Mouse (Mus musculus): ENCODE measurements around the gene Hist1h1c.

The Hist1h1c gene

DNA sequence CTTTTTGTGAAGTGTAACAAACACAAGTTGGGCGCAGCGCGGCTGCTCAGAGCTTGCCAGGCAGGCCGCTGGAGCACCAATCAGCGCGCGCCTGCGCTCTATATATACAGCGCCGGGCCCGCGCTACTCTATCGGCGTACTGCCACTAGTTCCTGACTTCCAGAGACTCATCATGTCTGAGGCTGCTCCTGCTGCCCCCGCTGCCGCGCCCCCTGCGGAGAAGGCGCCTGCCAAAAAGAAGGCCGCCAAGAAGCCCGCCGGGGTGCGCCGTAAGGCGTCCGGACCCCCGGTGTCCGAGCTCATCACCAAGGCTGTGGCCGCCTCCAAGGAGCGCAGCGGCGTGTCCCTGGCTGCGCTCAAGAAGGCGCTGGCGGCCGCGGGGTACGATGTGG, at the start of gene Hist1h1c:
Gene Hist1h1c (plus strand): TSS at position 132 of the 392 bp plus-strand sequence.
- in situ Hi-C loops (cut with MboI; ENCODE audit: unreplicated experiment in 2 of 2): loop anchor here (5.0 to 10.0 kb wide), 4 partner anchors 36 to 116 kb away; partner anchors contain the start of genes Hist1h1e (in 2 of the 2), Hist1h2be (in 2 of the 2), Hist1h2ac (in 1 of the 2) and Hist1h2bc (in 1 of the 2)

DNA sequence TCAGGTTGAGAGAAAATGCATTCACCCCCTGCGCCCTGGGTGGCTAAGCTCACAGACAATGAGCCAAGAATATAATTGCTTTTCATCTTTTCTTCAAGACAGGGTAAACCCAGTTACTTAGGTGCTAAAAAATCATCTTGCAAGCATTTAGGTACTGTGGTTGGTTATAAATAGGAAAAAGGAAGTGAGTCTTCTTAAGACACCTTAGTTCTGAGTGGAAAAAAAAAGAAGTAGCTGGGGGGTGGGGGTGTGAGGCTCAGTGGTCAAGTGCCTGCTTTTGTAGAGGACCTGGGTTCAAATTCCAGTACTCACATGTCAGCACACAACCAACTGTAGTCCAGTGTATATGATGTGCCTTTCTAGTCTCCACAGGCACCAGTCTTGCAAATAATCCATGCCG, 49.7 kb upstream of the Hist1h1c start:
- in situ Hi-C loops (cut with MboI; ENCODE audit: unreplicated experiment in 2 of 2): loop anchor here (5.0 to 10.0 kb wide), 3 partner anchors 46 to 1864 kb away; partner anchors contain the start of genes Hist1h1c (in 1 of the 2), Hist1h2ag (in 1 of the 2), Hist1h2bj (in 1 of the 2) and Hist1h4i (in 1 of the 2)

DNA sequence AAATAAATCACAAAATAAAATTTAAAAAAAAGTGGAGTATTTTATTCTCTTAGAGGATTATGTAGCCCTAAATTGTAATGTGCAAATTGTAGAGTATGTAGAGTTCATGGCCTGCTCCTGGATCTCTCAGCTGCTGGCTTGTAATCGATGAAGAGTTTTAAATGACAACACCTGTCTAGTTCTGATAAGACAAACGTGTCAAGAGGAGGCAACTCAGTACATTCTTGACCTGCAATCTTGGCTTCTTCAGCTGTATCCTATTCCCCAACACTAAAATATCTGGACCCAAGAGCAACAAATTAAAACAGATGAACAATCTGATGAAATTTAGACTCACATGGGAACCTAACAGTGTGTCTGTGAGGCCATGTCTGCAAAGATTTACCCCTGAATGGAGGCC, 49.1 kb upstream of the Hist1h1c start:
- in situ Hi-C loops (cut with MboI; ENCODE audit: unreplicated experiment in 2 of 2): loop anchor here (5.0 to 10.0 kb wide), 3 partner anchors 45 to 1865 kb away; partner anchors contain the start of genes Hist1h1c (in 1 of the 2), Hist1h2ag (in 1 of the 2), Hist1h2bj (in 1 of the 2) and Hist1h4i (in 1 of the 2)

DNA sequence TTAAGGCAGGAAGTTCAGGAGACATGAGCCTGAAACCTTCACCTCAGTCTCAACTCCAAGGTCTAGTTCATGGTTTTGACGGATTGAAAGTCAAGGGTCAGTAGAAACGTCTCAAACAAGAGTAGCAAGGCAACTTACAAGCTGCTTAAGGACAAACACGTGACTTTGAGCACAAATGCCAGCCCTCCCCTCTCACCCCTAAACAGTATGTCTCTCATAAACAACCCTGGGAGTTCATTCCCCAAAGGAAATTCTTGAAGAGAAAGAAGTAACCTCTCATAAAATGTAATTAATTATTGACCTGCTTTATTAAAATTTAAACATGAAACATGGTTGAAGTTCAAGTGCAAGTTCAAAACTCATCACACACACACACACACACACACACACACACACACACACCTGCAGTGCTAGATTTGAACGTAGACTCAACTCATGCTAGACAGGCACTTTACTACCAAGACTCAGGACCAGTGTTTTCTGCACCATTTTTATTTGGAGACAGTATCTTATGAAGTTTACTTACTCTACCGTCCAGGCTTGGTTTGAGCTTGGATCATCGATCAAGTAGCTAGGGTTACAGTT, 44.7 kb upstream of the Hist1h1c start:
- in situ Hi-C loops (cut with MboI; ENCODE audit: unreplicated experiment in 2 of 2): loop anchor here in 1 of 2 experiments (10.0 kb wide), 1 partner anchor 139 kb away; the partner anchor contains the start of genes Hist1h1d and Hist1h4f

DNA sequence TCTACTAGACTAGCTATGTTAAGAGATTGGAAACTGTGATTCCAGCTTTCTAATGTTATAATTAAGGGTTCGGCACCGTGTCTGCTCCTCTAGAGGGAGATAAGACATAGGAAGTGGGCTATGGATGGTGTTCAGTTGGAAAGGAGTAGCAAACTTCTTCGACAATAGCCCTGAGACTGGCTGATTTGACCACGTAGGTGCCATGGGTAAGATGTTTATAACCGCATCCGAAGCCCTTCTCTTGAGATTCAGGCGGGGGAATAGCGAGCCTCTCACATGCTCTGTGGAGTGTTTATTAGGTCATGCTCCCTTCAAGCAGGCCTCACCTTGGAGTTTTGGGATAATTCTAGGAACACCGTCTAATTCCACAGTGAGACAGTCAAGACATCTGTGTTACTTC, 43.7 kb upstream of the Hist1h1c start:
- in situ Hi-C loops (cut with MboI; ENCODE audit: unreplicated experiment in 2 of 2): loop anchor here in 1 of 2 experiments (5.0 to 10.0 kb wide), 3 partner anchors 37 to 263 kb away; partner anchors contain the start of genes Hist1h1d and Hist1h4f

DNA sequence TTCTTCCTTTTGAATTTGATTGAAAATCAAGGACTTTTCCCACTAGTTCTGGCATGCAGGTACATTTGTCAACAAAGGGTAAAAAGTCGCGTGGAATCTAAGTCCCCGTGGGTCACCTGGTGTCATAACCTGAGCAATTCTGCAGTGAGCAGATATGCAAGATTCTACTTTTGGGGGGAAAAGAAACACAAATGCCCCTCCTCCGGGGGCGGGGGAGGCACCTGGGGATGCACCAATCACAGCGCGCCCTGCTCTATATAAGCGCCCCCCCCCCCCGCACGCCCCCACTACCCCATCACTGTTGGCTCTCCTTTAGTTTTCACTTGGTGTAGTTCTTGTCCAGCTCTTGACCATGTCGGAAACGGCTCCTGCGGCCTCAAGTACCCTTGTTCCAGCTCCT, 43.1 kb upstream of the Hist1h1c start, which contains the start of gene Hist1h1t:
Gene Hist1h1t (plus strand): TSS at position 301 of the 400 bp plus-strand sequence.
- in situ Hi-C loops (cut with MboI; ENCODE audit: unreplicated experiment in 2 of 2): loop anchor here in 1 of 2 experiments (5.0 to 10.0 kb wide), 3 partner anchors 37 to 263 kb away; partner anchors contain the start of genes Hist1h1d and Hist1h4f

DNA sequence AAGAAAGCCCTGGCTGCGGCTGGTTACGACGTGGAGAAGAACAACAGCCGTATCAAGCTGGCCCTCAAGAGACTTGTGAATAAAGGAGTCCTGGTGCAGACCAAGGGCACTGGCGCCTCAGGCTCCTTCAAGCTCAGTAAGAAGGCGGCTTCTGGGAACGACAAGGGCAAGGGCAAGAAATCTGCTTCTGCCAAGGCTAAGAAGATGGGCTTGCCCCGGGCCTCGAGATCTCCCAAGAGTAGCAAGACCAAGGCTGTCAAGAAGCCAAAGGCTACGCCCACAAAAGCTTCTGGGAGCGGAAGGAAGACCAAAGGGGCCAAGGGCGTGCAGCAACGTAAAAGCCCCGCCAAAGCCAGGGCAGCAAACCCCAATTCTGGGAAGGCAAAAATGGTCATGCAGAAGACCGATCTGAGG, 42.5 kb upstream of the Hist1h1c start:
- in situ Hi-C loops (cut with MboI; ENCODE audit: unreplicated experiment in 2 of 2): loop anchor here in 1 of 2 experiments (5.0 to 10.0 kb wide), 3 partner anchors 36 to 264 kb away; partner anchors contain the start of genes Hist1h1d and Hist1h4f

DNA sequence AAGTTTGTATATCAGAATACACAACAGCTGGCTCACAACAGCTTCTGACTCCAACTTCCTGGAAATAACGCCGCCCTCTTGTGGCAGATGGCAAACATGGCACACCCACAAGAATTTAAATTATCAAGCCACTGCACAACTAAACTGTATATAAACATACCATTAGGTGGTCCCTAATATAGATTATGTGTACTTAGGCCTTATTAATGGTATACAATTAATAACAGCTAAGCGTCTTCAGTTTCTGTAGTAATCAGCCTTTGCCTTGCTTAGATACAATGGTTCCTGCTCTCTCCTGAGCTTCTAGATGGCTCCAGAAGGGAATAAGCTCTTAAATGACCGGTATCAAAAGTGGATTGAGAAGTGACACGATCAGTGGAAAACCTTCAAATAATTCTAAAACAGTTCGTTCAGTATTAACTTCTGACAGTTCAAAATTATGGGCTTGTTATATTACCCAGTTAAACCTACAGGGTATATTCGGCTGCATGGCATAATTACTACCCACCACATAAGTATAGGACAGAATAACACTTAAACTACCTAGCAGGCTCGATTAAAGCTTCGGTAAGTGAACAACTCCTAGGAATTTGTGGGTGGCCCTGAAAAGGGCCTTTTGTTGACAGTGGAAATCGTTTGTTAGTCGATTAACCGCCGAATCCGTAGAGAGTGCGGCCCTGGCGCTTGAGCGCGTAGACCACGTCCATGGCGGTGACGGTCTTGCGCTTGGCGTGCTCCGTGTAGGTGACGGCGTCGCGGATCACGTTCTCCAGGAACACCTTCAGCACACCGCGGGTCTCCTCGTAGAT, 40.9 kb upstream of the Hist1h1c start:
- in situ Hi-C loops (cut with MboI; ENCODE audit: unreplicated experiment in 2 of 2): loop anchor here in 1 of 2 experiments (5.0 to 10.0 kb wide), 3 partner anchors 35 to 265 kb away; partner anchors contain the start of genes Hist1h1d and Hist1h4f

DNA sequence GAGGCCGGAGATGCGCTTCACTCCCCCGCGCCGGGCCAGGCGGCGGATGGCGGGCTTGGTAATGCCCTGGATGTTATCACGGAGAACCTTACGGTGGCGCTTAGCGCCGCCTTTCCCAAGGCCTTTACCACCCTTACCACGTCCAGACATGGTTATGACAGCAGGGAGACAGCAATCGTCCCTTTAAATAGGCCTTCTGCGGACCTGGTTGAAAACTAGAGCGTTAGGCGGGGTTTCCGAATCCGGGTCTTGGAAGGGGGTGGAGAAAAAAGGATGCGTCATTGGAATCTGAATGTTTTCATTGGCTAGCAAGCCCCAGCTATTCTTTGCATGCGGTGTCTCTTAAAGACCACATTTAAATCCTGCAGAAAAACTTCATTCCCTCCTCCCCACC, 40.3 kb upstream of the Hist1h1c start, which contains the start of gene Hist1h4c:
Gene Hist1h4c (minus strand): TSS at position 155 of the 394 bp plus-strand sequence.
- in situ Hi-C loops (cut with MboI; ENCODE audit: unreplicated experiment in 2 of 2): loop anchor here in 1 of 2 experiments (5.0 to 10.0 kb wide), 3 partner anchors 34 to 266 kb away; partner anchors contain the start of genes Hist1h1d and Hist1h4f

DNA sequence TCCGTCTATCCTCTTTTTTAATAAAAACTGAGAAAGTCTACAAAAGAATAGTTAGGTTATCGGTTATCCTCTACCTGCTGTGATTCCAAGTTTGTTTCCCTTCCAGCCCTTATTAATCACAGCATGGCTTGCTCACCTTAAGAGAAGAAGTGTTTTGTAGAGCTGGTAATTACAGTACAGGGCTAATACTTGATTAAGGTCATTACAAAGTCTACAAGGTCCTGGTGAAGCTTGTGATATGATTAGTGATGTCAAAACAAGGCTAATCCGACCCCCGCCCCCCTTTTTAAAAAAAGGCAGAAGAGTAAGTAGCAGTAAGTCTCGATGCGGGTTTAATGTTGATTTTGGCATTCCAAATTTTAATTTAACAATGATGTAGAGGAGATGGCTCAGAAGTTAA, 39.6 kb upstream of the Hist1h1c start:
- in situ Hi-C loops (cut with MboI; ENCODE audit: unreplicated experiment in 2 of 2): loop anchor here in 1 of 2 experiments (5.0 to 10.0 kb wide), 3 partner anchors 33 to 267 kb away; partner anchors contain the start of genes Hist1h1d and Hist1h4f

DNA sequence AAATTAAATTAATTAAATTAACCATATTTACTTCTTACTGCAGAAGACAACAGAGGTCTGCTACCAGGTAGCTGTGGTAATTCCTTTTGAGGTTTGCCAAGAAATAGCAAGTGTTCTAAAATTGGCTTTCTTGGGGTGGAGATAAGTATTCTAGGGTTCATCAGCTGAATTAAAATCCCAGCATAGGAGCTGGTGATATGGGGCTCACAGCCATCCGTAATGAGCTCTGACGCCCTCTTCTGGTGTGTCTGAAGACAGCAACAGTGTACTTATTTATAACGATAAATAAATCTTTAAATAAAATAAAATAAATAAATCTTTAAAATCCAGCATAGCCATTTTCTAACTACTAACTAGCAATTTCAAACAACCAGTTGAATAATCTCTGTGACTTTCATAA, 38.8 kb upstream of the Hist1h1c start:
- in situ Hi-C loops (cut with MboI; ENCODE audit: unreplicated experiment in 2 of 2): loop anchor here (5.0 to 10.0 kb wide), 4 partner anchors 33 to 267 kb away; partner anchors contain the start of genes Hist1h1c (in 1 of the 2), Hist1h1d (in 1 of the 2) and Hist1h4f (in 1 of the 2)

DNA sequence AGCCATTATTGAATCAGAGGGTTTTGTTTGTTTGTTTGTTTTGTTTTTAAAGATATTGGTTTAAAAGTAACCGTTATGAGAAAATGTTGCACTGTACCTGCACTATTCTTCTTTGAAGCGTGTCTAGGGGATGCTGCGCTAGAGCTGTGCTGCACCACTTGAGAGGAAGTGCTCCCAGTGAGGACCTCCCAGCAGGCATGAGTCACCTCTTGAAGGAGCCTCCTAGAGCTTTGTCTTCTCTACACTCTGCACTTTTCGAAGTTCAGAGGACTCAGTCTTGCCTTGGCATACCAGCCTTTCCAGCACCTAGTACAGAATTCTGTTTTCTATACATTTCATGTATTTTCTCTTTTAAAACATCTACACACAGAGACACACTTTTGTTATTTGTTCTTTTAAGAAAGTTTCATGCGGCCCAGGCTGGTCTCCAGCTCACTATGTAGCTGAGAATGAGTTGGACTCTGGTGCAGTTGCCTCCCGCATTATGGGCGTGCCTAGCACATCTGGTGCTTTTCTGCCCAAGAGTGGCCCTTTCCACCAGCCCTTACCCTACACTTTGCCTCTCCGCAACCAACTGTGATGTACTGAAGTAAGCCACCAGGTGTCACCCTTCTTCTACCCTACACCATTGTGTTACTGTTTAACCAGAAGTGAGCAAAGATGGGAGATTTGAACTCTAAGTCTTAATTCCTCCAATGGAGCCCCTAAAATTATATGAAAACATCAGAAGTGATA, 37.7 kb upstream of the Hist1h1c start:
- in situ Hi-C loops (cut with MboI; ENCODE audit: unreplicated experiment in 2 of 2): loop anchor here in 1 of 2 experiments (5.0 kb wide), 1 partner anchor 36 kb away; the partner anchor contains the start of gene Hist1h1c

DNA sequence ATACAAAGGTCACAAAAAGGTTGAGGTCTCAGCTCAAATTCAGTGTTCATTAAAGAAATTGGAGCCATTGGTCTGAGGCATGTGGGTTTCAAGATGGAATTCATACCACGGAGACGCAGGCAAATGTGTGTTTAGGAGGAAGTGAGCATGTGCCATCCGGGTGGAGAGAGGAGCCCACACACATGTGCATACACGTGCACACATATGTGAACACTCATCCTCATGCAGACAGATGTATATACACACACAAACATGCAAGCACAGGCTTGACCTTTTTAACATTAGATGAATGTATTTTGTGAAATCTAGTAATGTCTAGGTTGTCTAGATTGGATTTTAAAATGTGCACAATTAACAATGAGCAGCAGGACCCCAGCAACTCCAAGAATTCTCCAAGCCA, 36.4 kb upstream of the Hist1h1c start:
- in situ Hi-C loops (cut with MboI; ENCODE audit: unreplicated experiment in 2 of 2): loop anchor here in 1 of 2 experiments (5.0 kb wide), 1 partner anchor 35 kb away; the partner anchor contains the start of gene Hist1h1c

DNA sequence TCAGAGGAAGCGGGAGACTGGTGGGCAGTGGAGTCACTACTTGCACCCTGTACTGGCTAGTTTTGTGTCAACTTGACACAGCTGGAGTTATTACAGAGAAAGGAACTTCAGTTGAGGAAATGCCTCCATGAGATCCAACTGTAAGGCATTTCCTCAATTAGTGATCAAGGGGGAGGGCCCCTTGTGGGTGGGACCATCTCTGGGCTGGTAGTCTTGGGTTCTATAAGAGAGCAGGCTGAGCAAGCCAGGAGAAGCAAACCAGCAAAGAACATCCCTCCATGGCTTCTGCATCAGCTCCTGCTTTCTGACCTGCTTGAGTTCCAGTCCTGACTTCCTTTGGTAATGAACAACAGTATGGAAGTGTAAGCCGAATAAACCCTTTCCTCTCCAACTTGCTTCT, 35.8 kb upstream of the Hist1h1c start:
- in situ Hi-C loops (cut with MboI; ENCODE audit: unreplicated experiment in 2 of 2): loop anchor here in 1 of 2 experiments (5.0 kb wide), 1 partner anchor 34 kb away; the partner anchor contains the start of gene Hist1h1c

DNA sequence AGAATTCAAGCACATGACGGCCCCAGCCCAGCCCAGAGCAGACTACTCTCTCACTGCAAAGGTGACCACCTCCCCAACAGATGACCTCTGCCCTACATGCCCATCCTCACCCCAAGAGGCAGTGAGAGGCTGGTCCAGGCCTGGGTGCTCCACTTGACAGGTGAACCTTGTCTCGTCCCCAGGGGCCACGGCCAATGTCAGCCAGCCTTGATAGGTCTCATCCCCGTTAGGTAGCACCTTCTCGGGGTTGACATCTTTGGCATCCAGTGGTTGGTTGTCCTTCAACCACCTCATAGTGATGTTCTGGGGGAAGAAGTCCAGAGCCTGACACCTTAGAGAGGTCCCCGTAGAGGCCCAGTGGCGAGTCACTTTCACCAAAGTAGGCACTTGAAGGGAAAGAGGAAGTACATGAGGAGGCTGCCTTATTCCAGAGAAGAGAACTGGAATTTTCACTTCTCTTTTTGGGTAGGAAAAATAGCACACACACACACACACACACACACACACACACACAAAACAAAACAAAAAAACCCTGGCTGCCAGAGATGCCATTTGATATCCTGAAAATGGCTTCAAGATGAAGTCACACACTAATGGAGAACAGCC, 32.8 kb upstream of the Hist1h1c start:
- in situ Hi-C loops (cut with MboI; ENCODE audit: unreplicated experiment in 2 of 2): no loop called here

DNA sequence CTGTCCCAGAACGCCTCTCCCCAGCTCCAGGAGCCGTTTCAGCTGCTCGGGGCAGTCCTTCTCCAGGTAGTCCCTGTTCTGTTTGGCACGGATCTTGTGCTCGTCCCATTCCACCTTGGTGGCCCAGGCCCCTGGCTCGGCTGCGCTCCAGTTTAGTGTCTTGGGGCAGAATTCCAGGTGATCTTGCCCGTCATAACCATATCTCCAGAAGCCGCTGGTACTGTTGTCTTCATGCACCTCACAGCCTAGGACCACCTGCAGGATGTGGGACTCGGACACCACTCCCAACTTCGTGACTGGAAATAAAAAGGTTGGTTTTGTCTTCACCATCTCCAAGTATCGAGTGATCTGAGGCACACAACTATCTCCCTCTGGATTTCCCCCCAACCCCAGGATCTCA, 31.8 kb upstream of the Hist1h1c start:
- in situ Hi-C loops (cut with MboI; ENCODE audit: unreplicated experiment in 2 of 2): no loop called here

DNA sequence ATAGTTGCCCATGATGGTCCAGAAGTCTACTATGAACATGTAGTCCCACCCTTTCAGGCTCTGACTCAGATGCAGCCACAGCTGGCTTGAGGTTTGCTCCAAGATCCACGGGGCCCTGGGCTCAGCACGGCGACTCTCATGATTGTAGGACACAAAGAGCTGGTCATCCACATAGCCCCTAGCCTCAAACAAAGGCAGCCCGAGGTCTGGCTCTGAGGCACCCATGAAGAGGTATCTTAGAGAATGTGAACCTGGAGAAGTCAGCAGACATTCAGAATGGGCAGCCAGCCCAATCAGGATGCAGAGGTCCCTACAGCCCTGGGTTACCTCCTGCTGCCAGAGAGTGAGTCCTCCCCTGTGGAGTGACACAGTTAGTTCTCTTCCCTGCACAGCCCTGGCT, 30.6 kb upstream of the Hist1h1c start:
- in situ Hi-C loops (cut with MboI; ENCODE audit: unreplicated experiment in 2 of 2): no loop called here

DNA sequence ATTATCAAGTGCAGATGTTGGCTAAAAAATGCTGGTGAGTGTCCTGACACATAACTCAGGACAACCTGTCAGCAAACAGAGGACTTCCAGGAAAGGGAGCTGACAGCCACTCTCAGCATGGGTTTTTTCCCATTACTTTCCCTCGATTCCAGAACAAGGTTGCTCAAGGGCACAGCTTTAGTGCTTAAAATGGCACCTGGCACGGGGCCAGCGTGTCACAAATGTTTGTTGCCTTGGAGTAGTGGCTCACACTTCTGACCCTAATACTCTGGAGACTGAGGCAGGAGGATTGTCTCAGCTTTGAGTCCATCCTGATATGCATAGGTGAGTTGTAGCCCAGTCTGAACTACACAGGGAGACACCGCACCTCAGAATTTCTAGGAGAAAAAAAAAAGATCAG, 30.0 kb upstream of the Hist1h1c start:
- in situ Hi-C loops (cut with MboI; ENCODE audit: unreplicated experiment in 2 of 2): no loop called here
